Mouse (Mus musculus): ENCODE measurements around the gene Shank1.

Shank1 gene

DNA sequence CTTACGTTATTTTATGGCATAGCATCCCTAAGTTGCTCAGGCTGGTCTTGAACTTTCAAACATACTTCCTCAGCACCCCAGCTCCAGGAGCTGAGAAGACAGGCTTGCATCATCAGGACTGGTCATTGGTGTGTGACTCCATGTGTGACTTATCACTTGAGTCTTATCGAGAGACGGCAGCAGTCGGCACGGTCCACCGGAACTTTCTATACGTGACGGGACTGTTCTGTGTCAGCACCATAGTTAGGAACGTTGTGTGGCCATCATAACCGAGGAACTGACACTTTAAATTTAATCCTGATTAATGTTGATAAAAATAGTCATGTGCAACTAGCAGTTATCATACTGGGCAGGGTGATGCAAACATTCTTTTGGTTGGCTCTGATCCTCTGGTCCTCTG is 31.1 kb downstream of the Shank1 start:
- DNase-seq (ENCODE audit: low read depth, low spot score): no peak

DNA sequence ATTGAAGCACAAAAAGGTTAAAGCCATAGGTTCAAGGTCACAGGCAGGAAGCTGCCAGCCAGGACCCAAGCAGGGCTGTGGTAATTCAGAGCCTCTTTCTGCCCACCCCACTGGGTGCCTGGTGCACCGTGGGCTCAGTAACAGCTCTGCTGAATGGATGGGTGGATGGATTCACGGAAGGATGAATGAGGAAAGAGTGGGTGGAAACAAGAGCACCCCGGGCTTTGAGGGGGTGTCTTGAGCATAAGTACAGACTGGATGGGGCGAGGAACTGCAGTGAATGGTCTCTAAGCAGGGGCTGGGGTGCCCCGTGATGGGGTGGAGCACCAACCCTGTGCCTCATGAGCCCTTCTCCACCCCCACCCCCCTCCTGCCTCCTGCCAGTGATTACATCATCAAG is 31.7 kb downstream of the Shank1 start:
- peak; percentile 87 for DNase-seq (ENCODE audit: low read depth, low spot score)

DNA sequence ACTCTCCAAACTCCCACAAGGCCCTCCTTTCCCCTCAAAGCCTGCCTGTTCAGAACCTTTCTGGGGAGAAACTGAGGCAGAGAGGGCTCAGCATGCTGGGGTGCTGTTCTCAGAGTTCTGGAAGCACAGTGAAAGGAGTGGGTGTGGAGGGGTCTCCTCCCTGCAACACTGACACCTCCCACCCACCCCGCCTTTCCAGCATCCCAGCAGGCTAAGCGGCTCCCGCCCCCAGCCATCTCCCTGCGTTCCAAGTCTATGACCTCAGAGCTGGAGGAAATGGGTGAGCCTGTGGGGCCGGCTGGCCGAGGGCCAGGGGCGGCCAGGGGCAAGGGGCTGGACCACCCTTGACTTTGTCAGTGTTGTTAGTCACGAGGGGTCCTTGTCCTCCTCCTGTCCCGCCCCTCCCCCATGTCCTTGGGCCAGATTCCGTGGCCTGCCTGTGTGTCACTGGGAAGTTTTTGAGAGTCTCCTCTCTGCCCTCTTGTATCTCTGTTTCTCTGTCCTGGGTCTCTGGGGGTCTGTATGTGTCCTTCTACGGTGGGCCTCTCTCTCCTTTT is 33.5 kb downstream of the Shank1 start:
- no peak for DNase-seq (ENCODE audit: low read depth, low spot score)

DNA sequence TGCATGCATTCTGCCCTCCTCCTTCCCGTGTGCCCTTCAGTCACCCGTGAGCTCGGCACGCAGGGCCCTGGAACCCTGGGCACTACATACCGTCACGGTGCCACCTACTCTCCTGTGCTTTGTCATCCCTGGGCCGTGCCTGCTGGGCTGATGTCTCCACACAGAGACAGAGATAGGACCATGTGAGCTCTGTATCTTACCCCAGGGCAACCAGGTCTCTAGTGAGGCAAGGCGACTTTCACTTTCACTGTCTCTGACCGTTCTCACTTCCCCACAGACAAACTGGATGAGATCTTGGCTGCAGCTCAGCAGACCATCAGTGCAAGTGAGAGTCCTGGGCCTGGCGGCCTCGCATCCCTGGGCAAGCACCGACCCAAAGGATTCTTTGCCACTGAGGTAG is 34.6 kb downstream of the Shank1 start:
- no peak for DNase-seq (ENCODE audit: low read depth, low spot score)

DNA sequence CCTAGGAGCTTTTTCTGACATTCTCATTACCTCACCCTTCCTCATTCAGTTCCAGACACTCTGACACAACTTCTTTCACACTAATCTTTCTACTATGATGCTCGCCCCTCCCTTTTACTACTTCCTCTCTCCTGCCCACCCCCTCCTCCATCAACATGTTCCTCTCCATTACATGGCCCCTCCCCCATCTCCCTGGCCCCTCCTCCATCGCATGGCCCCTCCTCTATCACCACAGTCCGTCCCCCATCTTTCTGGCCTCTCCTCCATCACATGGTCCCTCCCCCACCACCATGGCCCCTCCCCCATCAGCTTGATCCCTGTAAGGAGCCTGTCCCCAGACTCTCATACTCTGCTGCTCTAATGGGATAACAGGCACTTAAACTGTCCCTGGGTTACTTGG is 39.0 kb downstream of the Shank1 start:
- DNase-seq (ENCODE audit: low read depth, low spot score): no peak

DNA sequence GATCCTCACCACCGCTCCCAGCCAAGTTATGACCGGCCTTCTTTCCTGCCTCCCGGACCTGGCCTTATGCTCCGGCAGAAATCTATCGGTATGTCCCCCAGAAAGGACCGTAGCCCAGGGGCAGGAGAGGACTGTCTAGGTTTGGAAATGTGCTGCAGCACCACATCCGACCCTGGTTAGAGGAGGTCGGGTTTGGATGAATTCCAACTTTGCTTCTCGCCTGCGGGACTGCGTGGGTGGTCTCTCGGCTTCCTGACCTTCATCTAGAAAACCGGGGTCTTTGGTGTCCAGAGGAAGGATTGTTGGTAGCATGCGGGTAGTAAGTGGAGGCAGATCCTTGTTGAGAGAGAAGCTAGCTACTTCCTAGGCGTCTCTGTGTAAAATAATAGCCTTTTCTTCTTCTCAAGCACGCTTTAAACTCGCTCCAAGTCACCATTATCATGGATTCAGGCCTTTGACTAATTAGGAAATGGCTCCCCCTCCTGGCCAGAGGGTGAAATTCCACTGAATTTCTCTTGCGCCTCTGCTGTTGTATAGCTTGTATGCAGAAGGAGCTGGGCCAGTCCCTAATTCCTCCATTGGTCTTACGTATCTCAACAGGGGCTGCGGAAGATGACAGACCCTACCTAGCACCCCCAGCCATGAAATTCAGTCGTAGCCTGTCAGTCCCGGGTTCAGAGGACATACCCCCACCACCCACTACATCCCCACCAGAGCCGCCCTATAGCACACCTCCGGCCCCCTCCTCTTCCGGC is 41.1 kb downstream of the Shank1 start:
- DNase-seq (ENCODE audit: low read depth, low spot score): peak; percentile 96

DNA sequence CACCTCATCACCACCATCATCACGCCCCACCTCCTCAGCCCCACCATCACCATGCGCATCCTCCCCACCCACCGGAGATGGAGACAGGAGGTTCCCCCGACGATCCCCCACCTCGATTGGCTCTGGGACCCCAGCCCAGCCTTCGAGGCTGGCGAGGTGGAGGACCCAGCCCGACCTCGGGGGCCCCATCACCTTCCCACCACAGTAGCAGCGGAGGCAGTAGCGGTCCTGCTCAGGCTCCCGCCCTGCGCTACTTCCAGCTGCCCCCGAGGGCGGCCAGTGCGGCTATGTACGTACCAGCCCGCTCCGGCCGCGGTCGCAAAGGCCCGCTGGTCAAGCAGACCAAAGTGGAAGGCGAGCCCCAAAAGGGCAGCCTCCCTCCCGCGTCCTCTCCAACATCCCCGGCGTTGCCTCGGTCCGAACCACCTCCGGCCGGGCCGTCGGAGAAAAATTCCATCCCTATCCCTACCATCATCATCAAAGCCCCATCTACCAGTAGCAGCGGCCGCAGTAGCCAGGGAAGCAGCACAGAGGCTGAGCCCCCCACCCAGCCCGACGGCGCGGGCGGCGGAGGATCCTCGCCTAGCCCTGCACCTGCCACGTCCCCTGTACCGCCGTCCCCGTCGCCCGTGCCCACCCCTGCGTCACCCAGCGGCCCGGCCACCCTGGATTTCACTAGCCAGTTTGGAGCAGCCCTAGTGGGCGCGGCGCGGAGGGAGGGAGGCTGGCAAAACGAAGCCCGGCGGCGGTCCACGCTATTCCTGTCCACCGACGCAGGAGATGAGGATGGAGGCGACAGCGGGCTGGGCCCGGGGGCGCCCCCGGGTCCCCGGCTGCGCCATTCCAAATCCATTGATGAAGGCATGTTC is 42.1 kb downstream of the Shank1 start:
- no peak for DNase-seq (ENCODE audit: low read depth, low spot score)

DNA sequence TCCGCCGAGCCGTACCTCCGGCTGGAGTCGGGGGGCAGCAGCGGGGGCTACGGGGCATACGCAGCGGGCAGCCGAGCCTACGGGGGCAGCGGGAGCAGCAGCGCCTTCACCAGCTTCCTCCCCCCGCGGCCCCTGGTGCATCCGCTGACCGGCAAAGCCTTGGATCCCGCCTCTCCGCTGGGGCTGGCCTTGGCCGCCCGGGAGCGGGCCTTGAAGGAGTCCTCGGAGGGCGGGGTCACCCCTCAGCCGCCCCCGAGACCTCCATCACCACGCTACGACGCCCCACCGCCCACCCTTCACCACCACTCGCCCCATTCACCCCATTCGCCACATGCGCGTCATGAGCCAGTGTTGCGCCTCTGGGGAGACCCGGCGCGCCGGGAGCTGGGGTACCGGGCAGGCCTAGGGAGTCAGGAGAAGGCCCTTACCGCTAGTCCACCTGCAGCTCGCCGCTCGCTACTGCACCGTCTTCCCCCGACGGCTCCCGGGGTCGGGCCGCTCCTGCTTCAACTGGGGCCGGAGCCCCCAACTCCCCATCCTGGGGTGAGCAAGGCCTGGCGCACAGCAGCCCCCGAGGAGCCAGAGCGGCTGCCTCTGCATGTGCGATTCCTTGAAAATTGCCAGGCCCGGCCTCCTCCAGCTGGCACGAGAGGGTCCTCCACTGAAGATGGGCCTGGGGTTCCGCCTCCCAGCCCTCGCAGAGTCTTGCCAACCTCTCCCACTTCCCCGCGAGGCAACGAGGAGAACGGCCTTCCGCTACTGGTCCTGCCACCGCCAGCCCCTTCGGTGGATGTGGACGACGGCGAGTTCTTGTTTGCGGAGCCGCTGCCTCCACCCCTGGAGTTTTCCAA is 42.9 kb downstream of the Shank1 start:
- DNase-seq (ENCODE audit: low read depth, low spot score): no peak

DNA sequence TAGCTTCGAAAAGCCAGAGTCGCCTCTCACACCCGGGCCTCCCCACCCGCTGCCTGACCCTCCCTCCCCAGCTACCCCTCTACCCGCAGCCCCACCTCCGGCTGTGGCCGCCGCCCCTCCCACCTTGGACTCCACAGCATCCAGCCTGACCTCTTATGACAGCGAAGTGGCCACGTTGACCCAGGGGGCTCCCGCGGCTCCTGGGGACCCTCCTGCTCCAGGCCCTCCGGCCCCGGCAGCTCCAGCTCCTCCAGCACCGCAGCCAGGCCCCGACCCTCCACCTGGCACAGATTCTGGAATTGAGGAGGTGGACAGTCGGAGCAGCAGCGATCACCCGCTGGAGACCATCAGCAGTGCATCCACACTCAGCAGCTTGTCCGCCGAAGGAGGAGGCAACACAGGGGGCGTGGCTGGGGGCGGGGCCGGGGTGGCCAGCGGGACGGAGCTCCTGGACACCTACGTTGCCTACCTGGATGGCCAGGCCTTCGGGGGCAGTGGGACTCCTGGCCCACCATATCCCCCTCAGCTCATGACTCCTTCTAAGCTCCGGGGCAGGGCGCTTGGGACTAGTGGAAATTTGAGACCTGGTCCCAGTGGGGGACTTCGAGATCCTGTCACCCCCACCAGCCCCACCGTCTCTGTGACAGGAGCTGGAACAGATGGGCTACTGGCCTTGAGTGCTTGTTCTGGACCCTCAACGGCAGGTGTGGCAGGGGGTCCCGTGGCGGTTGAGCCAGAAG is 43.7 kb downstream of the Shank1 start:
- DNase-seq (ENCODE audit: low read depth, low spot score): no peak

DNA sequence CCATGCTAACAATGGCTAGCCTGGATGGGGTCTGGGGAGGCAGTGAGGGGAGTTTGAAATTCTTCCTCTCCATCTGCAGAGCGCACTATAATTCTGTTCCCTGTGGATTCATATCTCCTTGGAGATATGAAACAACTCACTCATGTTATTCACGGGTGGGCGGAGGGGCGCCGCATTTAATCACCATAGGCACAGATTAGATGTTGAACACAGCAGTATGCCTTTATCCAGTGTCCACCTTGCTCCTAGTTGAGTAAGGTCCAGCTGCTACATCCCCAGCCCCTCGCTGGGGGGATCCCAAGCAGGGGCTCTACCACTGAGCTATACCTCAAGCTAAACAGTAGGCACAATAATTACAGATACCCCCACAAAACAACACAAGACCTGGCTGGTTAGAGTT is 45.4 kb downstream of the Shank1 start:
- DNase-seq (ENCODE audit: low read depth, low spot score): no peak

DNA sequence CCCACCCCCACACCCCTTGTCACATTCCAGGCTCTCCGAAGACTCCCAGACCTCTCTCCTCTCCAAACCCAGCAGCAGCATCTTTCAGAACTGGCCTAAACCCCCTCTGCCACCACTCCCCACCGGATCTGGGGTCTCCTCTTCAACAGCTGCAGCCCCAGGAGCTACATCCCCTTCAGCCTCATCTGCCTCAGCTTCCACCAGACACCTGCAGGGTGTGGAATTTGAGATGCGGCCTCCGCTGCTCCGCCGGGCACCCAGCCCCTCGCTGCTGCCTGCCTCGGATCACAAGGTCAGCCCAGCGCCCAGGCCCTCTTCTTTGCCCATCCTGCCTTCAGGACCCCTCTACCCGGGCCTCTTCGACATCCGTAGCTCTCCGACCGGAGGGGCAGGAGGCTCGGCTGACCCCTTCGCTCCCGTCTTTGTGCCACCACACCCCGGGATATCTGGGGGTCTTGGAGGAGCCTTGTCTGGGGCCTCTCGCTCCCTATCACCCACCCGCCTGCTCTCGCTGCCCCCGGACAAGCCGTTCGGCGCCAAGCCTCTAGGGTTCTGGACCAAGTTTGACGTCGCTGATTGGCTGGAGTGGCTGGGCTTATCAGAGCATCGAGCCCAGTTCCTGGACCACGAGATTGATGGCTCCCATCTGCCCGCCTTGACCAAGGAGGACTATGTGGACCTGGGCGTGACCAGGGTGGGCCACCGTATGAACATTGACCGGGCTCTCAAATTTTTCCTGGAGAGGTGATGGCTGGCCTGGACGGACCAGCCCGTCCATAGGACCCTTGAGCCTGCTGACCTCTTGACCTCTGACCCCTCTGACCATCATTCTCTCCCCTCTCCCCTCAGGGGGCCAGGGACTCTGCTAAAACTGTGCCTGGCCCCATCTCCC is 46.8 kb downstream of the Shank1 start:
- DNase-seq (ENCODE audit: low read depth, low spot score): no peak

DNA sequence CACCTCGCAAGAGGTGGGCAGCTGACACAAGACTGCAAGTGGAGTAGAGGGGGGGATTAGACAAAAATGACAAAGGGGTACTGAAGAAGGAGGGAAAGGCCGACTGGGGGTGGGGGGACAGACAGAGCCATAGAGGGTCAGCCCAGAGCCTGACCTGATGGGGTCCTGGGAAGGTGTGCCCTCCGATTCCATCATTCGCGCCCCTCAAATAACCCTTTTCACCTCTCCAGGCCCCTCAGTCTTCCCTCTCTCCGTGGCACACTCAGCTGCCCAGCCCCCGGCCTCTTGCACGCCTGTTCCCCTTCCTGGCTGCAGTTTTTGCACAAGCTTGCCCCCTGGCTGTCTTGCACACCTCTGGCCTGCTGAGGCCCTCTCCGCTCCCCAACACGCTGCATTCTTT is 47.5 kb downstream of the Shank1 start:
- no peak for DNase-seq (ENCODE audit: low read depth, low spot score)

DNA sequence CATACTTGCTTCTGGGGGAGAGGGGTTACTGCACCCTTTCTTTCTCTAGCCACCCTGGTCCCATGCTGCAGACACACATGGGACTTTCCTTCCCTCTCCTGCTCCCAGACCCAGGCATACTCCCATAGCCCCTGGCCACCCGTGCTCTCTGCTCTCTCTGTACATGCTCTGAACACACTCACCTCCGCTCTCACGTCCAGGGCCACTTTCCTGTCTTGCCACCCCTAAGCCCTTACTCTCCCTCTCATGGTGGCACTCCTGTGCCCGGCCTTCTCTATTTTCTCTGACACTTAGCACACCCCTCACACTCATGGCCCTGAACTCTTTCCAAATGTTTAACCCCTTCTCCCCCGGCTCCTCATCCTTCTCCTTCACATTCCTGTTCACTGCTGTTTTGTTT is 48.0 kb downstream of the Shank1 start:
- DNase-seq (ENCODE audit: low read depth, low spot score): no peak

DNA sequence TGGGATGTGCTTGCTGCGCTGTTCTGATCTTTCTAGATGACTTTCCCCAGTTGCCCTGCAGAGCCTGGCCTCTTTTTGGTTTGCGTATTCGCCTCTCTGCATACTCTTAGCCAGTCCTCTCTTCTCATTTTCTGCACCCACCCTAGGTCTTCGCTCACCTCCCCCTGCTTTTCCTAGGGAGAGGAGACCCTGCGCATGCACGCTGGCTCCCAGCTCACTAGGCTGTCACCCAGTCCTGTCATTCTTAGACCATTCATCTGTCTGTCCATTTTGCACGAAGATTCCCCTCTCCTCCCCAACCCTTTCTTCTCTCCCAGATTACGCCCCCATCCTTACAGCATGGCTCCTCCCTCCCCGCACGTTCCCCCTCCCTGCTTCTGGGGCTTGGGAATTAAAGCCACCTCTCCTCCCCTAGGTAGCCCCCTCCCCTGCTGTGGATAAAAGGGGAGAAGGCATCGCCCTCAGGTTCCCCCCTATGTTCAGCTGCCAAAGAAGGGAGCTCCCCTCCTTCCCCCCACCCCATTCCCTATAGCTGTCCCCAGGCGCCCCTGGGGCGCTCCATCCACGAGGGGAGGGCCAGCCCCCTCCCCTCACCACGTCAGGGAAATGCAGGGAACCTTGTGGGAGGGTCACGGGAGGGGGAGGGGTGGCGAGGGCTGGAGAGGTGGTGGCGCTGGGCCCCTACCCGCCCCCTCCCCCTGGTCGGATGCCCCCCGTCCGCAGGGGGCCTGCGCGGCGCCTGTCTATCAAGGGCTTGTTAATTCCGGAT is 49.0 kb downstream of the Shank1 start:
- DNase-seq (ENCODE audit: low read depth, low spot score): peak; percentile 59

DNA sequence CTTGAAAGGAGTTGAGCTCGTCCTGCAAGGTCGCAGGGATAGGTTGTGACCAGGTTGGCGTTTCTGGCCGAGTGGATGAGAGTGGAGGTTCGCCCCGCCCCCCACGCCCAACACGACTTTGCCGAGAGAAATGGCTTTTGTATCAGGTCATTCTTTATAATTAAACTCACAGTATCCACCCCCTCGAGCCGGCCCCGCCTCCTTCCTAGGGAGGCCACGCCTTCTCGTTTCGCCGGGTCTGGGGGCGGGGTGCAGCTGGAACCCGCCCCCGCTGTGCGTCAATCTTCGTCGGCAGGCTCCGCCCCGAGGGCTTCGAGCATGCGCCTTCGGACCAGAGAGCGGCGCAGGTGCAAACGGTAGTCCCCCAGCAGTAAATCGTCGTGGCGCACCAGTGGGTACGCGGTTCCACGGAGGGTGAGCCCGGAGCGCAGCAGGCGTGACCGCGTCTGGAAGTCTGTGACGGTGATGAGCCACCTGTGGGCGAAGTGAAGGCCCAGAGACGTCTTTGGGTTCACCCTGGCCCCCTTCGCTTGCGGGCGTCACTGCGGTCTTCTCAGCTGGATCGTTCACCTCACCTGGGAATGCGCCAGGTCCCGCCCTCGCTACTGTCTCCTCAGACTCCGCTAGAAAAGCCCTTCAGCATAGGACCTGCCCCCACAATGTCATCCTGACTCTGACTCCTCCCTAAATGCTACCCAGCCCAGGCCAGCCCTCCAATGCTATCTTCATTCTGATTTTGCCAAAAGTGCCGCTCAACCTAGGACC is 50.0 kb downstream of the Shank1 start:
- peak; percentile 98 for DNase-seq (ENCODE audit: low read depth, low spot score)

DNA sequence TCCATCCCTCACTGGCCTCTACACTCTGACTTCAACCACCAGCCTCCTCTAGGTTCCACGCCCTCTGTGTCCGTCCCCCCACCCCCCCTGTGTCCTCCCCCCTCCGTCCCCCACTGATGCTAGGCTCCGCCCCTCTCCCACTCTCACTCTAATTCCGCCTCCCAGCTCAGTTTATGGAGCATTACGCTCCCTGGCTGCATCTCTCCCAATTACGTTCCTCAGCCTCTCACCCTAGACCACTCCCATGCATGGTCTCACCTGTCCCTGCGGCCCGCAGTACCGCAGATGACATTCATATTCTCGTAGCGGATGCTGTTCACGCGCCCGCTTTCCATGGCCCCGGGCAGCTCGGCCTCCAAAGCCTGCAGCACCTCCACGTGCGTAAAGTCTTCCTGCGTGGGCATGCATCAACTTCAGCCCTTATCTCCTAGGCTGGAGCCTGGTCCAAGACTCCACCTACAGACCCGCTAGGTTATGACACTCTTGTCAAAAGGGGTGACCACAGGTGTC is 50.8 kb downstream of the Shank1 start:
- DNase-seq (ENCODE audit: low read depth, low spot score): peak; percentile 81

DNA sequence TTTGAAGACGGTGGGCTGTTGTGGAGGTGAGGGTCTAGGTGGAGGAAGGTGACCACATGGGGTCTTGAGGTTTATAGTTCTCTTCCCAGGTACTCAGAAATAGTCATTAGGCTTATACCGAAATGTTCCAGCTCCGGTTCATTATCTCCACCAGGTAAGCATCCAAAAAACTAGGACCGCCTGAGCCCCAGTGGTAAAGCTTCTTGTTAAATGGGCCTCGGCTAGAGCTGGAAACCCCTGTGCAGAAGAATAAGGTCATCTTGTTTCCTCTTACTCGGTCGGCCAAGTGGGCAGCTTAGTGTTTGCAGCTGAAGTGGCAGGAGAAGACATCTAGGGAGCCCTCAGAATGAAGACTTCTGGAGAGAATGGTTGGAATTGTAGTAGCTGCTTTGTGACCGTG is 62.6 kb downstream of the Shank1 start:
- no peak for DNase-seq (ENCODE audit: low read depth, low spot score)

DNA sequence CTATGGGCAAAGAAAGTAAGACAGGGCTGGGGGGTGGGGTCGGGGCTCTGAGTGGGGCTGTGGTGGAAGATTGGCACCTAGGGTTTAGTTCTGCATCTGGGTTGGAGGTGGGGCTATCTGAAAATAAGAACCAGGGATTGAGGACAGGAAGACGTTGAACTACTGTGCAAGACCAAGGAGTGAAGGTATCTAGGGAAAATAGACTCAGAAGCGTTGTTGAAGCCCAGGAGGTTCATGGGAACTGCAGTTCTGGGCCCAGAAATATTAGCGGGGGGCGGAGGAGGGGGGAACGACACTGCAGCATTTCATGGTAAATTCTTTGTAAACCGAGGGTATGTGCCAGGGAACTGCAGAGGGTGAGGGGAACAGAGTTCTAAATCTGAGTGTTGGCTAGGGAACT is 63.4 kb downstream of the Shank1 start:
- DNase-seq (ENCODE audit: low read depth, low spot score): no peak
